Mouse (Mus musculus) kidney, postnatal 0 days (tissue): Measurements from ENCODE around the gene Rhbdf1. TPM values are rescaled to one million over a fixed set of nuclear protein-coding genes. Genes with fewer than 3 reads are reported as not detected.

Source experiments
- ATAC-seq: fragments of 200-750 bp; cut with Nextera tagmentation; replicated peaks from 2 replicates; pipeline ENCODE4 v1.8.0; 2017; ENCODE audit warnings: low read depth, moderate number of reproducible peaks, moderate TSS enrichment, moderate library complexity; ENCODE audit not compliant: low FRiP score
- DNase-seq: peaks from one replicate; pipeline ENCODE4 v3.0.0-alpha.2; 2016; ENCODE audit warnings: low spot score
- H3K27ac ChIP-seq: fragments of 300-500 bp; sonication (generic); 2 replicates; pipeline ENCODE4 v1.5.1; 2014; ENCODE audit warnings: mild to moderate bottlenecking
- H3K27me3 ChIP-seq: fragments of 300-500 bp; sonication (generic); 2 replicates; pipeline ENCODE4 v1.6.1; 2014; ENCODE audit warnings: low read length, mixed read lengths; ENCODE audit not compliant: insufficient read depth
- H3K36me3 ChIP-seq: fragments of 300-500 bp; sonication (generic); 2 replicates; pipeline ENCODE4 v1.6.1; 2014; ENCODE audit warnings: low read length, mixed read lengths; ENCODE audit not compliant: insufficient read depth
- H3K4me1 ChIP-seq: fragments of 300-500 bp; sonication (generic); replicated peaks from 2 replicates; pipeline ENCODE4 v1.6.1; 2014; ENCODE audit warnings: antibody characterized with exemption, low read length, mixed read lengths; ENCODE audit not compliant: insufficient read depth
- H3K4me2 ChIP-seq: fragments of 300-500 bp; sonication (generic); 2 replicates; pipeline ENCODE4 v1.6.1; 2014; ENCODE audit warnings: mild to moderate bottlenecking, low read length, moderate library complexity, mixed read lengths
- H3K4me3 ChIP-seq: fragments of 300-500 bp; sonication (generic); replicated peaks from 2 replicates; pipeline ENCODE4 v1.5.1; 2014; ENCODE audit warnings: low read depth, low read length
- H3K9ac ChIP-seq: fragments of 300-500 bp; sonication (generic); 2 replicates; pipeline ENCODE4 v1.6.1; 2014; ENCODE audit warnings: low read depth, low read length
- H3K9me3 ChIP-seq: fragments of 300-500 bp; sonication (generic); replicated peaks from 2 replicates; pipeline ENCODE4 v1.6.1; 2016; ENCODE audit warnings: low read length, inconsistent platforms, mixed read lengths
- CTCF ChIP-seq: IDR thresholded peaks from 2 replicates; pipeline ENCODE4 v1.5.1; 2016; ENCODE audit warnings: antibody characterized with exemption, low read depth, mild to moderate bottlenecking, moderate library complexity
- WGBS: fragments of 180-500 bp; shearing (Covaris S2); extraction: QIAGEN DNeasy Blood & Tissue Kit; methylation state at CpG from one replicate; pipeline ENCODE4 v1.1.7; 2014; 5-methylcytosine and 5-hydroxymethylcytosine counted together
- polyA plus RNA-seq: library from polyadenylated mRNA; unstranded; fragments of >200 nt; fragmentation: Nextera tagmentation; extraction: Ambion mirVana; gene quantifications from 2 replicates; pipeline ENCODE4 v1.2.1, GENCODE M21; 2015

Gene Rhbdf1
- polyA plus RNA-seq, 1 experiment from 2014 or later: 49.3 TPM

GRCm38 (mm10) chr11:32224468-32225139 is 2.5 kb upstream of the Rhbdf1 start:
- DNase-seq: peak; percentile 86
- ATAC-seq: no peak
- Histone ChIP-seq H3K4me2 (no peak overlapping the region), H3K36me3 (no peaks in the 10 kb centered on the region), H3K9ac (no peak overlapping the region), H3K9me3 (no peaks in the 10 kb centered on the region), H3K4me3 (no peak overlapping the region), H3K27me3 (no peaks in the 10 kb centered on the region), H3K27ac (peak overlapping the region; percentile 89), H3K4me1 (peaks cover 37% of the 10 kb centered on the region)
- 18% methylated on average over 4 of the region's 4 CpGs for WGBS
- no peak for TF ChIP-seq CTCF

- Histone ChIP-seq H3K4me1 (peaks cover 37% of the 10 kb centered on the region), H3K27me3 (no peaks in the 10 kb centered on the region), H3K4me2 (peak overlapping the region; percentile 78; the same call in 1 of the 2 replicates), H3K36me3 (0 out of 2 replicates have a peak, but pooled peaks cover 1% of the 10 kb centered on the region), H3K9me3 (no peaks in the 10 kb centered on the region), H3K4me3 (no peak overlapping the region), H3K9ac (no peak overlapping the region), H3K27ac (peak overlapping the region; percentile 95; the same call in 1 of the 2 replicates)
- DNase-seq: no peak
- TF ChIP-seq CTCF: no peak; the same call in 1 of the 2 replicates
- 72% methylated on average over 4 of the region's 4 CpGs for WGBS
- no peak for ATAC-seq
These were observed 1.3 kb upstream of the Rhbdf1 start for GRCm38 (mm10) chr11:32223297-32223967.

- H3K4me2 ChIP-seq: peak overlapping the region; percentile 78
- DNase-seq (peak; percentile 66), ATAC-seq (no peak; the same call in 1 of the 2 replicates)
- WGBS: 7% methylated on average over 21 of the region's 21 CpGs
- peak overlapping the region; percentile 92 for H3K9ac ChIP-seq
- H3K4me1 ChIP-seq: peaks cover 37% of the 10 kb centered on the region
- H3K27me3 ChIP-seq: no peaks in the 10 kb centered on the region
- 0 out of 2 replicates have a peak, but pooled peaks cover 4% of the 10 kb centered on the region for H3K36me3 ChIP-seq
- peak overlapping the region; percentile 95 for H3K27ac ChIP-seq
- H3K9me3 ChIP-seq: no peaks in the 10 kb centered on the region
- TF ChIP-seq CTCF: no peak
- peak overlapping the region; percentile 87 for H3K4me3 ChIP-seq
These were observed 582 bp upstream of the Rhbdf1 start for GRCm38 (mm10) chr11:32222570-32223194.

GRCm38 (mm10) chr11:32221225-32221950 is 712 bp downstream of the Rhbdf1 start:
- TF ChIP-seq CTCF: no peak
- DNase-seq: peak; percentile 94
- Histone ChIP-seq H3K27ac (peak overlapping the region; percentile 95), H3K4me3 (peak overlapping the region; percentile 87), H3K9me3 (no peaks in the 10 kb centered on the region), H3K9ac (peak overlapping the region; percentile 92), H3K27me3 (no peaks in the 10 kb centered on the region), H3K36me3 (0 out of 2 replicates have a peak, but pooled peaks cover 4% of the 10 kb centered on the region), H3K4me1 (peaks cover 37% of the 10 kb centered on the region), H3K4me2 (peak overlapping the region; percentile 78)
- ATAC-seq: peak; percentile 68
- WGBS: 0% methylated on average over 45 of the region's 46 CpGs

GRCm38 (mm10) chr11:32220607-32221224 is 1.4 kb downstream of the Rhbdf1 start:
- Histone ChIP-seq H3K9ac (peak overlapping the region; percentile 92), H3K27me3 (no peaks in the 10 kb centered on the region), H3K27ac (peak overlapping the region; percentile 95), H3K4me1 (peaks cover 33% of the 10 kb centered on the region), H3K4me2 (peak overlapping the region; percentile 78), H3K9me3 (no peaks in the 10 kb centered on the region), H3K4me3 (peak overlapping the region; percentile 87), H3K36me3 (peaks cover 7% of the 10 kb centered on the region; the same call in 1 of the 2 replicates)
- WGBS: 27% methylated on average over 10 of the region's 10 CpGs
- DNase-seq (no peak), ATAC-seq (peak; percentile 8)
- no peak for TF ChIP-seq CTCF
